Mouse (Mus musculus): ENCODE measurements around the gene Barhl1.

- TF ChIP-seq POLR2A (IDR thresholded peaks at IDR 0.05; ENCODE audit: control insufficient read depth in 1 of 2, insufficient read depth in 1 of 2, low read depth in 1 of 2, low read length in 2 of 2, poor library complexity in 1 of 2) (no peak), CTCF (IDR thresholded peaks at IDR 0.05 in 2 of 3, conservative IDR thresholded peaks at IDR 0.05 in 1 of 3; ENCODE audit: control insufficient read depth in 1 of 3, insufficient read depth in 1 of 3, low read depth in 2 of 3, low read length in 3 of 3, poor library complexity in 1 of 3, severe bottlenecking in 1 of 3) (no peak), TAL1 (IDR thresholded peaks at IDR 0.05; ENCODE audit: low read length) (no peak), JUND (IDR thresholded peaks at IDR 0.05; ENCODE audit: low read depth, low read length) (no peak), ZNF384 (IDR thresholded peaks at IDR 0.05; ENCODE audit: low read depth, low read length) (no peak), EP300 (IDR thresholded peaks at IDR 0.05; ENCODE audit: low read depth in 1 of 2, low read length in 2 of 2) (no peak), SMC3 (IDR thresholded peaks at IDR 0.05; ENCODE audit: low read depth, low read length) (no peak), NRF1 (IDR thresholded peaks at IDR 0.05; ENCODE audit: insufficient read depth, low read depth, low read length, poor library complexity, severe bottlenecking) (no peak), CHD1 (IDR thresholded peaks at IDR 0.05; ENCODE audit: low read depth, low read length) (no peak)
Measured at GRCm38 (mm10) chr2:28902291-28902690, 14.2 kb downstream of the Barhl1 start.
